Mouse (Mus musculus) lung, adult 2 months (tissue): ENCODE data around the gene Cacna2d3. TPM values are rescaled to one million over a fixed set of nuclear protein-coding genes. Genes with fewer than 3 reads are reported as not detected.

Experiments used
- DNase-seq: peaks from one replicate; pipeline ENCODE4 v3.0.0; 2022
- H3K4me1 ChIP-seq: fragments of 200-500 bp; 2 replicates; pipeline ENCODE4 v1.6.1; 2011; ENCODE audit warnings: low read length; ENCODE audit not compliant: control insufficient read depth, insufficient read depth
- H3K4me3 ChIP-seq: fragments of 200-500 bp; replicated peaks from 2 replicates; pipeline ENCODE3; 2011; ENCODE audit warnings: low read depth, mild to moderate bottlenecking, control low read depth, low read length; ENCODE audit errors: extremely low read depth
- CTCF ChIP-seq: fragments of 200-500 bp; IDR thresholded peaks from 2 replicates; pipeline ENCODE4 v1.5.1; 2011; ENCODE audit warnings: mild to moderate bottlenecking, low read length, control low read depth; ENCODE audit not compliant: insufficient read depth
- POLR2A ChIP-seq: fragments of 200-500 bp; IDR thresholded peaks from 2 replicates; pipeline ENCODE4 v1.6.1; 2011; ENCODE audit warnings: low read depth, mild to moderate bottlenecking, control low read depth, low read length, borderline replicate concordance; ENCODE audit errors: extremely low read depth
- WGBS: fragments of 180-500 bp; shearing (Covaris S2); methylation state at CpG from one replicate; pipeline ENCODE4 v1.1.7; 2018; 5-methylcytosine and 5-hydroxymethylcytosine counted together
- polyA plus RNA-seq: library from polyadenylated mRNA; depleted of rRNA; stranded (reverse); fragments of >200 nt; gene quantifications from 2 replicates; pipeline ENCODE4 v1.2.3, GENCODE M21; 2012

The Cacna2d3 gene
- polyA plus RNA-seq, 1 experiment: 0.38 TPM

GRCm38 (mm10) chr14:29403849-29404808 lies 317.5 kb downstream of the Cacna2d3 start:
- Histone ChIP-seq H3K4me3 (no peak overlapping the region), H3K4me1 (0 out of 2 replicates have a peak, but pooled peaks cover 2% of the 10 kb centered on the region)
- WGBS: 62% methylated on average over 8 of the region's 8 CpGs
- TF ChIP-seq CTCF: no peak
- no peak for TF ChIP-seq POLR2A
- DNase-seq: no peak

- Histone ChIP-seq H3K4me3 (no peak overlapping the region), H3K4me1 (0 out of 2 replicates have a peak, but pooled peaks cover 2% of the 10 kb centered on the region)
- no peak for TF ChIP-seq CTCF
- no peak for TF ChIP-seq POLR2A
- WGBS: 71% methylated on average over 8 of the region's 8 CpGs
- no peak for DNase-seq
These were observed 319.2 kb downstream of the Cacna2d3 start for GRCm38 (mm10) chr14:29402471-29402870.

GRCm38 (mm10) chr14:29393786-29394185 lies 327.9 kb downstream of the Cacna2d3 start:
- TF ChIP-seq POLR2A (no peak), CTCF (no peak)
- no peak for DNase-seq
- Histone ChIP-seq H3K4me1 (no peaks in the 10 kb centered on the region), H3K4me3 (no peak overlapping the region)
- 80% methylated on average over 8 of the region's 8 CpGs for WGBS

GRCm38 (mm10) chr14:29392851-29393250 lies 328.8 kb downstream of the Cacna2d3 start:
- TF ChIP-seq CTCF: no peak
- TF ChIP-seq POLR2A: no peak
- Histone ChIP-seq H3K4me1 (no peaks in the 10 kb centered on the region), H3K4me3 (no peak overlapping the region)
- DNase-seq: no peak
- 90% methylated on average over 3 of the region's 3 CpGs for WGBS

GRCm38 (mm10) chr14:29391489-29391888 lies 330.2 kb downstream of the Cacna2d3 start:
- no peak overlapping the region for H3K4me3 ChIP-seq
- no peak for TF ChIP-seq POLR2A
- TF ChIP-seq CTCF: no peak
- WGBS: 80% methylated on average over 2 of the region's 2 CpGs
- no peaks in the 10 kb centered on the region for H3K4me1 ChIP-seq
- no peak for DNase-seq

- Histone ChIP-seq H3K4me1 (no peaks in the 10 kb centered on the region), H3K4me3 (no peak overlapping the region)
- no peak for DNase-seq
- WGBS: 54% methylated on average over 3 of the region's 3 CpGs
- no peak for TF ChIP-seq POLR2A
- no peak for TF ChIP-seq CTCF
These were observed 333.9 kb downstream of the Cacna2d3 start for GRCm38 (mm10) chr14:29387761-29388160.

GRCm38 (mm10) chr14:29385500-29385899 lies 336.2 kb downstream of the Cacna2d3 start:
- no peak for DNase-seq
- Histone ChIP-seq H3K4me3 (no peak overlapping the region), H3K4me1 (no peaks in the 10 kb centered on the region)
- TF ChIP-seq CTCF (no peak), POLR2A (no peak)

GRCm38 (mm10) chr14:29382786-29383185 lies 338.9 kb downstream of the Cacna2d3 start:
- WGBS: 73% methylated on average over 2 of the region's 2 CpGs
- no peak for TF ChIP-seq POLR2A
- no peak for TF ChIP-seq CTCF
- Histone ChIP-seq H3K4me1 (no peaks in the 10 kb centered on the region), H3K4me3 (no peak overlapping the region)
- DNase-seq: no peak

GRCm38 (mm10) chr14:29366911-29367310 lies 354.8 kb downstream of the Cacna2d3 start:
- DNase-seq: no peak
- WGBS: 66% methylated on average over 5 of the region's 5 CpGs
- Histone ChIP-seq H3K4me1 (no peaks in the 10 kb centered on the region), H3K4me3 (no peak overlapping the region)
- TF ChIP-seq POLR2A (no peak), CTCF (no peak)

GRCm38 (mm10) chr14:29362448-29362847 lies 359.2 kb downstream of the Cacna2d3 start:
- no peak for TF ChIP-seq POLR2A
- no peak for TF ChIP-seq CTCF
- WGBS: 36% methylated on average over 3 of the region's 3 CpGs
- no peak for DNase-seq
- Histone ChIP-seq H3K4me3 (no peak overlapping the region), H3K4me1 (no peaks in the 10 kb centered on the region)
